Mouse (Mus musculus) olfactory bulb, adult 2 months (tissue): ENCODE results near the gene Pdgfra.

Source experiments
- CTCF ChIP-seq: fragments of 200-500 bp; IDR thresholded peaks from 2 replicates; pipeline ENCODE4 v1.5.1; 2012; ENCODE audit warnings: low read depth, mild to moderate bottlenecking, low read length, moderate library complexity; ENCODE audit not compliant: insufficient read depth
- POLR2A ChIP-seq: fragments of 200-500 bp; IDR thresholded peaks from 2 replicates; pipeline ENCODE4 v1.6.1; 2012; ENCODE audit warnings: mild to moderate bottlenecking, low read depth, low read length, moderate library complexity; ENCODE audit not compliant: insufficient read depth

- TF ChIP-seq CTCF (no peak), POLR2A (no peak)
Observed at GRCm38 (mm10) chr5:75209966-75210365, 57.9 kb downstream of the Pdgfra start.
